Mouse (Mus musculus) CH12.LX (cell line): Measurements from ENCODE around the gene Vmn2r83. TPM values are rescaled to one million over a fixed set of nuclear protein-coding genes. Genes with fewer than 3 reads are reported as not detected.

Experiments
- DNase-seq: peaks from one replicate; pipeline ENCODE4 v3.0.0-alpha.2; 2013; ENCODE audit errors: extremely low read depth
- H3K27ac ChIP-seq: 2 replicates; pipeline ENCODE4 v1.5.1; 2012; ENCODE audit warnings: low read depth, mild to moderate bottlenecking, control low read depth, moderate library complexity; ENCODE audit not compliant: insufficient read depth
- H3K27me3 ChIP-seq: replicated peaks from 2 replicates; pipeline ENCODE3; 2012; ENCODE audit warnings: inconsistent platforms
- H3K36me3 ChIP-seq, 2 experiments: replicated peaks in 1 of 2; 2 replicates each; pipeline versions ENCODE3 to v1.6.1; 2012; ENCODE audit warnings: inconsistent platforms in 1 of 2, low read length in 1 of 2, mild to moderate bottlenecking in 1 of 2, mixed read lengths in 1 of 2, moderate library complexity in 1 of 2; ENCODE audit not compliant: control insufficient read depth in 1 of 2, insufficient read depth in 1 of 2
- H3K4me1 ChIP-seq, 2 experiments: 2 replicates each; pipeline ENCODE4 v1.6.1; 2012; ENCODE audit warnings: inconsistent platforms in 1 of 2, moderate library complexity in 1 of 2; ENCODE audit not compliant: insufficient read depth in 2 of 2, control insufficient read depth in 1 of 2
- H3K4me2 ChIP-seq: 2 replicates; pipeline ENCODE4 v1.6.1; 2012; ENCODE audit warnings: low read depth, mild to moderate bottlenecking, control low read depth; ENCODE audit not compliant: poor library complexity, insufficient read depth, severe bottlenecking
- H3K4me3 ChIP-seq, 3 experiments: fragments of 150-350 bp in 1 of 3; sonication (generic) in 1 of 3; replicated peaks in 1 of 3; 2 replicates each; pipeline versions ENCODE3 to v1.5.1; 2011 to 2012; ENCODE audit warnings: low read depth in 2 of 3, low read length in 2 of 3, mild to moderate bottlenecking in 2 of 3, moderate library complexity in 2 of 3, control low read depth in 1 of 3, improper control_type of control experiment in 1 of 3, inconsistent platforms in 1 of 3, mixed read lengths in 1 of 3; ENCODE audit not compliant: poor library complexity in 1 of 3
- H3K79me2 ChIP-seq: replicated peaks from 2 replicates; pipeline ENCODE4 v1.6.1; 2012; ENCODE audit warnings: mild to moderate bottlenecking, moderate library complexity; ENCODE audit not compliant: control insufficient read depth, poor library complexity, insufficient read depth, severe bottlenecking; ENCODE audit errors: extremely low read depth
- H3K9ac ChIP-seq: 2 replicates; pipeline ENCODE4 v1.6.1; 2012; ENCODE audit warnings: low read depth, mild to moderate bottlenecking, control low read depth, moderate library complexity; ENCODE audit not compliant: insufficient read depth
- H3K9me3 ChIP-seq: replicated peaks from 2 replicates; pipeline ENCODE3; 2012; ENCODE audit warnings: low read length, inconsistent platforms, mixed read lengths
- CTCF ChIP-seq, 2 experiments: IDR thresholded peaks in 1 of 2; conservative IDR thresholded peaks in 1 of 2; 2 replicates each; pipeline ENCODE4 v1.5.1; 2011 to 2012; ENCODE audit warnings: low read depth in 2 of 2, low read length in 2 of 2, improper control_type of control experiment in 1 of 2, inconsistent platforms in 1 of 2, mild to moderate bottlenecking in 1 of 2, moderate library complexity in 1 of 2
- EP300 ChIP-seq: IDR thresholded peaks from 2 replicates; pipeline ENCODE4 v1.6.1; 2011; ENCODE audit warnings: low read length, improper control_type of control experiment
- HCFC1 ChIP-seq: IDR thresholded peaks from 2 replicates; pipeline ENCODE4 v1.6.1; 2012; ENCODE audit warnings: low read depth, mild to moderate bottlenecking, inconsistent platforms, low read length, improper control_type of control experiment
- JUN ChIP-seq: IDR thresholded peaks from 2 replicates; pipeline ENCODE4 v1.6.1; 2011; ENCODE audit warnings: low read depth, mild to moderate bottlenecking, low read length, improper control_type of control experiment, moderate library complexity; ENCODE audit not compliant: insufficient read depth
- MAFK ChIP-seq: IDR thresholded peaks from 2 replicates; pipeline ENCODE4 v1.6.1; 2011; ENCODE audit warnings: low read length, improper control_type of control experiment; ENCODE audit not compliant: insufficient replicate concordance
- MAX ChIP-seq: IDR thresholded peaks from 2 replicates; pipeline ENCODE4 v1.6.1; 2011; ENCODE audit warnings: low read length, improper control_type of control experiment
- NELFE ChIP-seq: IDR thresholded peaks from 2 replicates; pipeline ENCODE4 v1.6.1; 2011; ENCODE audit warnings: low read depth, low read length, improper control_type of control experiment
- NRF1 ChIP-seq: IDR thresholded peaks from 2 replicates; pipeline ENCODE4 v1.6.1; 2014; ENCODE audit warnings: low read depth, mild to moderate bottlenecking, inconsistent platforms, low read length, improper control_type of control experiment, moderate library complexity
- PAX5 ChIP-seq: IDR thresholded peaks from 2 replicates; pipeline ENCODE4 v1.6.1; 2012; ENCODE audit warnings: low read length, inconsistent platforms, mixed read lengths
- POLR2A ChIP-seq: IDR thresholded peaks from 2 replicates; pipeline ENCODE4 v1.6.1; 2011; ENCODE audit warnings: low read depth, mild to moderate bottlenecking, improper control_type of control experiment, low read length
- RCOR1 ChIP-seq: conservative IDR thresholded peaks from 2 replicates; pipeline ENCODE4 v1.6.1; 2012; ENCODE audit warnings: low read depth, mild to moderate bottlenecking, inconsistent platforms, low read length, improper control_type of control experiment
- TBP ChIP-seq: conservative IDR thresholded peaks from 2 replicates; pipeline ENCODE4 v1.6.1; 2011; ENCODE audit warnings: low read depth, low read length, improper control_type of control experiment
- TCF12 ChIP-seq: IDR thresholded peaks from 2 replicates; pipeline ENCODE4 v1.6.1; 2014; ENCODE audit warnings: low read depth, mild to moderate bottlenecking, inconsistent platforms, low read length, improper control_type of control experiment
- UBTF ChIP-seq: IDR thresholded peaks from 2 replicates; pipeline ENCODE4 v1.6.1; 2012; ENCODE audit warnings: low read depth, mild to moderate bottlenecking, inconsistent platforms, low read length, improper control_type of control experiment, moderate library complexity
- dilution Hi-C: fragments of 300-500 bp; cut with MboI; formaldehyde crosslinking; loops from 2 replicates; pipeline ENCODE4 v1.14.3; 2020; ENCODE audit warnings: low sequenced_read_pairs; ENCODE audit not compliant: extremely low pct_unique_long_range_greater_than_20kb, extremely low pct_ligation_motif_present
- in situ Hi-C: fragments of 300-500 bp; cut with MboI; formaldehyde crosslinking; loops from 3 replicates; pipeline ENCODE4 v1.14.3; 2019; ENCODE audit warnings: low sequenced_read_pairs, low pct_ligation_motif_present, low pct_unique_long_range_greater_than_20kb, mixed read lengths
- polyA plus RNA-seq: library from polyadenylated mRNA; unstranded; fragments of >175 nt; gene quantifications from 2 replicates; pipeline ENCODE4 v1.2.1, GENCODE M21; 2012; ENCODE audit warnings: low read depth; ENCODE audit not compliant: insufficient read length
- total RNA-seq, 2 experiments: library from RNA; depleted of rRNA; stranded (reverse); fragments of 300-350 nt in 1 of 2; fragments of >200 nt in 1 of 2; gene quantifications; 2 replicates each; pipeline ENCODE4 v1.2.3; 2012 to 2014

Gene Vmn2r83
- total and polyA plus RNA-seq, 3 experiments, result not detected

- H3K27me3 ChIP-seq, result no peaks in the 10 kb centered on the region
- H3K36me3 ChIP-seq, result peaks cover 65 to 88% of the 10 kb centered on the region in 2 experiments
- no peak overlapping the region for H3K4me2 ChIP-seq
- H3K27ac ChIP-seq, result no peak overlapping the region
- H3K9ac ChIP-seq, result no peak overlapping the region
- in situ Hi-C loops (no loop called here), dilution Hi-C loops (no loop called here)
- no peak for DNase-seq
- no peaks in the 10 kb centered on the region for H3K9me3 ChIP-seq
- no peak overlapping the region for H3K4me3 ChIP-seq
- no peaks in the 10 kb centered on the region for H3K79me2 ChIP-seq
- peaks cover 0 to 13% of the 10 kb centered on the region in 2 experiments; a peak in 2 of 4 replicates for H3K4me1 ChIP-seq
- TF ChIP-seq PAX5 (no peak), EP300 (no peak)
These were observed 73.0 kb downstream of the Vmn2r83 start for GRCm38 (mm10) chr10:79541522-79541921.

GRCm38 (mm10) chr10:79542171-79542570 is 73.6 kb downstream of the Vmn2r83 start:
- no peak overlapping the region for H3K4me2 ChIP-seq
- H3K79me2 ChIP-seq, result no peaks in the 10 kb centered on the region
- H3K9me3 ChIP-seq, result no peaks in the 10 kb centered on the region
- H3K4me3 ChIP-seq, result no peak overlapping the region
- H3K9ac ChIP-seq, result no peak overlapping the region
- dilution Hi-C loops (no loop called here), in situ Hi-C loops (no loop called here)
- DNase-seq, result no peak
- H3K27ac ChIP-seq, result no peak overlapping the region
- peaks cover 0 to 13% of the 10 kb centered on the region in 2 experiments; a peak in 2 of 4 replicates for H3K4me1 ChIP-seq
- no peaks in the 10 kb centered on the region for H3K27me3 ChIP-seq
- peaks cover 72 to 94% of the 10 kb centered on the region in 2 experiments for H3K36me3 ChIP-seq
- no peak for TF ChIP-seq NELFE
- TF ChIP-seq POLR2A, result no peak
- TF ChIP-seq NRF1, result no peak
- no peak for TF ChIP-seq RCOR1
- no peak for TF ChIP-seq CTCF (conservative IDR thresholded peaks at IDR 0.05 in 1 of 2, IDR thresholded peaks at IDR 0.05 in 1 of 2; ENCODE audit: low read depth in 2 of 2, low read length in 2 of 2)
- TF ChIP-seq UBTF, result no peak
- no peak for TF ChIP-seq TCF12
- no peak for TF ChIP-seq HCFC1
- TF ChIP-seq MAFK, result no peak
- TF ChIP-seq JUN, result no peak
- TF ChIP-seq MAX, result no peak
- TF ChIP-seq TBP, result no peak

Other genes starting within 250 kb of the Vmn2r83 start
- gene Vmn2r81, start 221.0 kb upstream of the Vmn2r83 start, total RNA-seq (2012; rRNA removed), result not detected in 2 replicates
- not detected in 2 replicates for gene Vmn2r81, start 221.0 kb upstream of the Vmn2r83 start, total RNA-seq (2014; rRNA removed)
- gene Vmn2r81, start 221.0 kb upstream of the Vmn2r83 start, polyA plus RNA-seq, result not detected in 2 replicates
- gene Vmn2r82, start 112.2 kb upstream of the Vmn2r83 start, total RNA-seq (2012; rRNA removed), result not detected in 2 replicates
- not detected in 2 replicates for gene Vmn2r82, start 112.2 kb upstream of the Vmn2r83 start, total RNA-seq (2014; rRNA removed)
- gene Vmn2r82, start 112.2 kb upstream of the Vmn2r83 start, polyA plus RNA-seq, result not detected in 2 replicates
- 11.8 and 19.3 TPM in 2 replicates for gene Plpp2, start 65.1 kb downstream of the Vmn2r83 start, total RNA-seq (2012; rRNA removed)
- 10.6 and 11.5 TPM in 2 replicates for gene Plpp2, start 65.1 kb downstream of the Vmn2r83 start, total RNA-seq (2014; rRNA removed)
- gene Plpp2, start 65.1 kb downstream of the Vmn2r83 start, polyA plus RNA-seq, result 13.9 and 14.5 TPM in 2 replicates
- gene Mier2, start 86.5 kb downstream of the Vmn2r83 start, total RNA-seq (2012; rRNA removed), result 26.7 and 27.8 TPM in 2 replicates
- 20.7 and 22.4 TPM in 2 replicates for gene Mier2, start 86.5 kb downstream of the Vmn2r83 start, total RNA-seq (2014; rRNA removed)
- 25.5 and 30.2 TPM in 2 replicates for gene Mier2, start 86.5 kb downstream of the Vmn2r83 start, polyA plus RNA-seq
- gene Theg, start 118.6 kb downstream of the Vmn2r83 start, total RNA-seq (2012; rRNA removed), result not detected in 2 replicates
- not detected in 2 replicates for gene Theg, start 118.6 kb downstream of the Vmn2r83 start, total RNA-seq (2014; rRNA removed)
- not detected in 2 replicates for gene Theg, start 118.6 kb downstream of the Vmn2r83 start, polyA plus RNA-seq
- gene C2cd4c, start 145.3 kb downstream of the Vmn2r83 start, total RNA-seq (2012; rRNA removed), result 0.04 TPM in 1 of 2 replicates, not detected in the other
- not detected in 2 replicates for gene C2cd4c, start 145.3 kb downstream of the Vmn2r83 start, total RNA-seq (2014; rRNA removed)
- gene C2cd4c, start 145.3 kb downstream of the Vmn2r83 start, polyA plus RNA-seq, result not detected in 2 replicates
- not detected in 2 replicates for gene Shc2, start 169.2 kb downstream of the Vmn2r83 start, total RNA-seq (2012; rRNA removed)
- gene Shc2, start 169.2 kb downstream of the Vmn2r83 start, total RNA-seq (2014; rRNA removed), result not detected in 2 replicates
- not detected in 2 replicates for gene Shc2, start 169.2 kb downstream of the Vmn2r83 start, polyA plus RNA-seq
- not detected in 2 replicates for gene Odf3l2, start 177.0 kb downstream of the Vmn2r83 start, total RNA-seq (2012; rRNA removed)
- not detected in 2 replicates for gene Odf3l2, start 177.0 kb downstream of the Vmn2r83 start, total RNA-seq (2014; rRNA removed)
- gene Odf3l2, start 177.0 kb downstream of the Vmn2r83 start, polyA plus RNA-seq, result not detected in 2 replicates
- 62.4 and 110 TPM in 2 replicates for gene Madcam1, start 195.8 kb downstream of the Vmn2r83 start, total RNA-seq (2012; rRNA removed)
- 55.4 and 61.9 TPM in 2 replicates for gene Madcam1, start 195.8 kb downstream of the Vmn2r83 start, total RNA-seq (2014; rRNA removed)
- 167 and 171 TPM in 2 replicates for gene Madcam1, start 195.8 kb downstream of the Vmn2r83 start, polyA plus RNA-seq
- 33.7 and 58.9 TPM in 2 replicates for gene Tpgs1, start 200.6 kb downstream of the Vmn2r83 start, total RNA-seq (2012; rRNA removed)
- gene Tpgs1, start 200.6 kb downstream of the Vmn2r83 start, total RNA-seq (2014; rRNA removed), result 34.4 and 42.8 TPM in 2 replicates
- gene Tpgs1, start 200.6 kb downstream of the Vmn2r83 start, polyA plus RNA-seq, result 42.0 and 44.5 TPM in 2 replicates
- gene Cdc34, start 213.5 kb downstream of the Vmn2r83 start, total RNA-seq (2012; rRNA removed), result 335 and 348 TPM in 2 replicates
- 323 and 331 TPM in 2 replicates for gene Cdc34, start 213.5 kb downstream of the Vmn2r83 start, total RNA-seq (2014; rRNA removed)
- gene Cdc34, start 213.5 kb downstream of the Vmn2r83 start, polyA plus RNA-seq, result 314 and 354 TPM in 2 replicates
- 0.17 and 0.67 TPM in 2 replicates for gene Gzmm, start 220.3 kb downstream of the Vmn2r83 start, total RNA-seq (2012; rRNA removed)
- gene Gzmm, start 220.3 kb downstream of the Vmn2r83 start, total RNA-seq (2014; rRNA removed), result 0.45 and 0.59 TPM in 2 replicates
- 0.30 and 0.73 TPM in 2 replicates for gene Gzmm, start 220.3 kb downstream of the Vmn2r83 start, polyA plus RNA-seq
- gene Bsg, start 235.8 kb downstream of the Vmn2r83 start, total RNA-seq (2012; rRNA removed), result 312 and 421 TPM in 2 replicates
- gene Bsg, start 235.8 kb downstream of the Vmn2r83 start, total RNA-seq (2014; rRNA removed), result 617 and 710 TPM in 2 replicates
- 358 and 360 TPM in 2 replicates for gene Bsg, start 235.8 kb downstream of the Vmn2r83 start, polyA plus RNA-seq
- gene Hcn2, start 247.9 kb downstream of the Vmn2r83 start, total RNA-seq (2012; rRNA removed), result 1.8 and 2.2 TPM in 2 replicates
- 0.21 and 0.23 TPM in 2 replicates for gene Hcn2, start 247.9 kb downstream of the Vmn2r83 start, total RNA-seq (2014; rRNA removed)
- gene Hcn2, start 247.9 kb downstream of the Vmn2r83 start, polyA plus RNA-seq, result 0.23 and 0.44 TPM in 2 replicates